Mouse (Mus musculus): ENCODE measurements at regions not wholly inside any gene's neighbourhood (a gene's known extent, or its start where the extent isn't known, plus 50 kb on each side); places are given as distances from the start of the nearest gene placed in this dataset.

DNA sequence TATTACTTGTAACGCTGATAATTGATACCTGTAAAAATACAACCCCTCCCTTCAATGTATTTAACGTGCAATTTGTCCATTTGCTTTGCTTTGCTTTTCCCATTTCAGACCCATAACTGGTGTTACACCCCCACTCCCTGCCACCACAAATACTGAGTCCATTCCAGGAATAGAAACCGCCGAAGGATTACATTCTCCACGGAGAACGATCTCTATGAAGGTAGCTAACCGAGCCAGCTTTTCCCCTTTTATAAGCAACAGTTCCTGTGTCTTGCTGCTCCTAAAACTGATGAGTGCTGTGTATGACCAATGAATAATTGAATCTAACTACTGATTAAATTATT is 450.9 kb upstream of the Ubash3b start:
- no peak for ATAC-seq (ENCODE audit: insufficient number of reproducible peaks, insufficient read depth, low FRiP score, low read depth)
- H3K27ac ChIP-seq (replicated peaks in 1 of 2; ENCODE audit: control insufficient read depth in 1 of 2, insufficient read depth in 1 of 2, low read depth in 2 of 2, low read length in 2 of 2) = peak overlapping the region in 1 of 2 experiments; percentile 43; a peak in 2 of 4 replicates
- peak overlapping the region; percentile 58 for H3K4me2 ChIP-seq (ENCODE audit: low read length)
- 20% methylated on average over 7 of the region's 7 CpGs for WGBS
- no peak overlapping the region; the same call in 1 of the 2 replicates for H3K9ac ChIP-seq (ENCODE audit: low read length)
- peaks cover 5 to 22% of the 10 kb centered on the region in 2 experiments for H3K4me1 ChIP-seq (ENCODE audit: control insufficient read depth in 2 of 2, insufficient read depth in 2 of 2, low read length in 2 of 2)
- no peaks in the 10 kb centered on the region for H3K9me3 ChIP-seq (ENCODE audit: control insufficient read depth, low read length)
- no peaks in the 10 kb centered on the region for H3K27me3 ChIP-seq (ENCODE audit: control insufficient read depth, insufficient read depth, low read length)
- peak overlapping the region in 1 of 2 experiments; percentile 13; a peak in 1 of 4 replicates for H3K4me3 ChIP-seq (ENCODE audit: control insufficient read depth in 1 of 2, insufficient read depth in 1 of 2, low read depth in 1 of 2, low read length in 2 of 2)
- H3K36me3 ChIP-seq (ENCODE audit: control insufficient read depth, insufficient read depth, low read length) = no peaks in the 10 kb centered on the region

DNA sequence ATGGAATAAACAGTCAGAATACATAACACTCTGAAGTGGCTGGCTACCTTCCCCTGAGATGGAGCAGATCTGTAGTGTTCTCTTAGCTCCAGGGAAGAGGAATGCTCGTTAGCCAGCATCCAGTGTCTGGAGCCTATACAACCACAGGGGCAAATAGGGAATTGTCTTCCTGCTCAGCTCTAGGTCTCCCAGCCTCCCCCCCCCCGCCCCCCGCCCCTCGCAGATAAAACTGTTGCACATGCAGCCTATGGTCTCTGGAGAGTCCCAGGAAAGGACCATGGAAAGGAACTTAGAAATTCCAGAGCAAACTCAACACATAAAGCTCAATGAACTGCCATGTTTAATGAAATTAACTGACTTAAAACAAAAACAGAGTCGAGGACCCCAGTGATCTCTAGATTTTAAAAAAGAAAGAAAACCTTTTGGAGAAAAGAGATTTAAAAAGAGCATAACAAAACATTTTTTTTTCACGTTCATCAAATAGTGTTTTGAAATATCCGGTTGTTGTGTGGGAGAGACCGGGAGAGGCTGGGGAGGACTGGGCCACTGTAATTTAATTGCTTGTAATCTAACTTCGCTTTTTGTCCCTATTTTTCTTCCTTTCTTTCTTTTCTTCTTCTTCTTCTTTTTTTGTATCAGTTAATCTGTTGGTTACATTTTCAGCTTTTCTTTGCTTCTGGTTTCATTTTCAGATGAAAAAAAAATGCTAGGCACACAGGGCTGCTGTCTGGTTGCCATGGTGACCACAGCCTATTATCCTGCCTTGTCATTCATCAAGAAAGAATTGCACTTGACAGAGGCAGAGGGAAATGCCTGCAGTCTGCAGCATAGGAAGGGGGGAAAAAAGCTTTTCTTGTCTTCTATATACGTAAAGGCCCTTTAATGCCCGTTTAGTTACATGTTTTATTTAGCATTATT is 450.3 kb upstream of the Ubash3b start:
- H3K36me3 ChIP-seq (ENCODE audit: control insufficient read depth, insufficient read depth, low read length) = no peaks in the 10 kb centered on the region
- no peak overlapping the region for H3K9ac ChIP-seq (ENCODE audit: low read length)
- no peaks in the 10 kb centered on the region for H3K9me3 ChIP-seq (ENCODE audit: control insufficient read depth, low read length)
- peak overlapping the region in 1 of 2 experiments; percentile 13; a peak in 1 of 4 replicates for H3K4me3 ChIP-seq (ENCODE audit: control insufficient read depth in 1 of 2, insufficient read depth in 1 of 2, low read depth in 1 of 2, low read length in 2 of 2)
- peak overlapping the region; percentile 58 for H3K4me2 ChIP-seq (ENCODE audit: low read length)
- 35% methylated on average over 11 of the region's 11 CpGs for WGBS
- no peak for ATAC-seq (ENCODE audit: insufficient number of reproducible peaks, insufficient read depth, low FRiP score, low read depth)
- peak overlapping the region; percentile 43 to 46; a peak in 3 of 4 replicates for H3K27ac ChIP-seq (replicated peaks in 1 of 2; ENCODE audit: control insufficient read depth in 1 of 2, insufficient read depth in 1 of 2, low read depth in 2 of 2, low read length in 2 of 2)
- H3K4me1 ChIP-seq (ENCODE audit: control insufficient read depth in 2 of 2, insufficient read depth in 2 of 2, low read length in 2 of 2) = peaks cover 5 to 22% of the 10 kb centered on the region in 2 experiments
- no peaks in the 10 kb centered on the region for H3K27me3 ChIP-seq (ENCODE audit: control insufficient read depth, insufficient read depth, low read length)

DNA sequence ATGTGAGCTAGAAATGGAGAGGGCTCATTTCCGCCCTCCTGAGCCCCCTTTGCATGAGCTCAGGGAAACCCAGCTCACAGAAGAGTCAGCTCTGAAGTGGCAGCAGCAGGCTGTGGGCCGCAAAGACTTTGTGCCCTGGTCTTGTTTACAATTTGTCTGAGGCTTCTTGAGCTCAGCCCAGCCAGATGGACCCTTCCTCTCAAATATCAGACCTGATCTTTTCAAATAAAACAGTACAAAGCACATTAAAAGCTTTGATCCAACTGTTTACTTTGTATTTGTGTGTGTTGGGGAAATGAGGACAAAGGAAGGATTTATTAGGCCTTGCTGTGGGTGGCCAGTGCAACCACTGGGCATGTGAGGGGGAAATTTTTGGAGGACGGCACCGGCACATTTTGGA is 448.9 kb upstream of the Ubash3b start:
- Histone ChIP-seq H3K9ac (ENCODE audit: low read length) (no peak overlapping the region), H3K27me3 (ENCODE audit: control insufficient read depth, insufficient read depth, low read length) (no peaks in the 10 kb centered on the region), H3K4me3 (ENCODE audit: control insufficient read depth in 1 of 2, insufficient read depth in 1 of 2, low read depth in 1 of 2, low read length in 2 of 2) (no peak overlapping the region), H3K4me2 (ENCODE audit: low read length) (no peak overlapping the region), H3K36me3 (ENCODE audit: control insufficient read depth, insufficient read depth, low read length) (no peaks in the 10 kb centered on the region), H3K9me3 (ENCODE audit: control insufficient read depth, low read length) (no peaks in the 10 kb centered on the region), H3K4me1 (ENCODE audit: control insufficient read depth in 2 of 2, insufficient read depth in 2 of 2, low read length in 2 of 2) (peaks cover 5 to 22% of the 10 kb centered on the region in 2 experiments), H3K27ac (replicated peaks in 1 of 2; ENCODE audit: control insufficient read depth in 1 of 2, insufficient read depth in 1 of 2, low read depth in 2 of 2, low read length in 2 of 2) (no peak overlapping the region)
- WGBS = 63% methylated on average over 4 of the region's 4 CpGs
- ATAC-seq (ENCODE audit: insufficient number of reproducible peaks, insufficient read depth, low FRiP score, low read depth) = no peak

DNA sequence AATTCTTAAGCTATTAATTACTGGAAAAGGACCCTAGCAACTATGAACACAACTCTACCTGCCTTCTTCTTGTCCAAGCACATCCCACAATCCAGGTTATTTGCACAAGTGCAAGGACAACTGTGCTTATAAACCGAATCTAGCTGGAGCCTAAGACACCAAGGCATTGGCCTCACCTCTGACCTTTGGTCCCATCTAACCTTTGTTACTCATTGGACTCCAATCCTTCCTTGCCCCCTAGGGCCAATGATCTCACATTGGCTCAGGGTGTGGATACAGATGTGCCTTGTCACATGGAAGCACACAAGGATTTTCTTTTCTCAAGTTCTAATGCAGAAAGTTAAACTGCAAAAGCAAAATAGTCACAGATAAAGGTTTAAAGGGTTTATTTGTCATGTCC is 444.6 kb upstream of the Ubash3b start:
- Histone ChIP-seq H3K36me3 (ENCODE audit: control insufficient read depth, insufficient read depth, low read length) (no peaks in the 10 kb centered on the region), H3K27me3 (ENCODE audit: control insufficient read depth, insufficient read depth, low read length) (no peaks in the 10 kb centered on the region), H3K4me3 (ENCODE audit: control insufficient read depth in 1 of 2, insufficient read depth in 1 of 2, low read depth in 1 of 2, low read length in 2 of 2) (no peak overlapping the region), H3K4me1 (ENCODE audit: control insufficient read depth in 2 of 2, insufficient read depth in 2 of 2, low read length in 2 of 2) (peaks cover 0 to 3% of the 10 kb centered on the region in 2 experiments; a peak in 2 of 4 replicates), H3K4me2 (ENCODE audit: low read length) (no peak overlapping the region), H3K9me3 (ENCODE audit: control insufficient read depth, low read length) (no peaks in the 10 kb centered on the region), H3K9ac (ENCODE audit: low read length) (no peak overlapping the region), H3K27ac (replicated peaks in 1 of 2; ENCODE audit: control insufficient read depth in 1 of 2, insufficient read depth in 1 of 2, low read depth in 2 of 2, low read length in 2 of 2) (no peak overlapping the region)
- WGBS = 96% methylated on average over 1 of the region's 1 CpGs
- ATAC-seq (ENCODE audit: insufficient number of reproducible peaks, insufficient read depth, low FRiP score, low read depth) = no peak

DNA sequence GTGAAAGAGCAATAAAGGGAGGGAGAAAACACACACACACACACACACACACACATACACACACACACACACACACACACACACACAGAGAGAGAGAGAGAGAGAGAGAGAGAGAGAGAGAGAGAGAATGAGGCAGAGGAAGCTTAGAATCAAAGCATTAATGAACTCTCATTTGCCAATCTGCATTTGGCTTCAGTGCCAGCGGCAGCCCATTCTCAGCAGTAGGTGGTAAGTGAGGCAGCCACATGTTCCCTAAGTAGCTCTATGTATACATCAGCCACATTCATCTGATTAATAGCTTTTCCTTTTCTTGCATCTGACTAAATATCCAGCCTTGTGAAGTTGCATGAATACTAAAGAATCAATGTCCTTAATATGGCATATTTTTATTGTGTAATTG is 443.4 kb upstream of the Ubash3b start:
- no peak overlapping the region for H3K27ac ChIP-seq (replicated peaks in 1 of 2; ENCODE audit: control insufficient read depth in 1 of 2, insufficient read depth in 1 of 2, low read depth in 2 of 2, low read length in 2 of 2)
- 57% methylated on average over 1 of the region's 1 CpGs for WGBS
- H3K4me2 ChIP-seq (ENCODE audit: low read length) = no peak overlapping the region
- peaks cover 6 to 8% of the 10 kb centered on the region in 2 experiments; a peak in 3 of 4 replicates for H3K4me1 ChIP-seq (ENCODE audit: control insufficient read depth in 2 of 2, insufficient read depth in 2 of 2, low read length in 2 of 2)
- no peak overlapping the region for H3K9ac ChIP-seq (ENCODE audit: low read length)
- no peaks in the 10 kb centered on the region for H3K27me3 ChIP-seq (ENCODE audit: control insufficient read depth, insufficient read depth, low read length)
- no peaks in the 10 kb centered on the region for H3K36me3 ChIP-seq (ENCODE audit: control insufficient read depth, insufficient read depth, low read length)
- ATAC-seq (ENCODE audit: insufficient number of reproducible peaks, insufficient read depth, low FRiP score, low read depth) = no peak
- H3K9me3 ChIP-seq (ENCODE audit: control insufficient read depth, low read length) = no peaks in the 10 kb centered on the region
- H3K4me3 ChIP-seq (ENCODE audit: control insufficient read depth in 1 of 2, insufficient read depth in 1 of 2, low read depth in 1 of 2, low read length in 2 of 2) = no peak overlapping the region

DNA sequence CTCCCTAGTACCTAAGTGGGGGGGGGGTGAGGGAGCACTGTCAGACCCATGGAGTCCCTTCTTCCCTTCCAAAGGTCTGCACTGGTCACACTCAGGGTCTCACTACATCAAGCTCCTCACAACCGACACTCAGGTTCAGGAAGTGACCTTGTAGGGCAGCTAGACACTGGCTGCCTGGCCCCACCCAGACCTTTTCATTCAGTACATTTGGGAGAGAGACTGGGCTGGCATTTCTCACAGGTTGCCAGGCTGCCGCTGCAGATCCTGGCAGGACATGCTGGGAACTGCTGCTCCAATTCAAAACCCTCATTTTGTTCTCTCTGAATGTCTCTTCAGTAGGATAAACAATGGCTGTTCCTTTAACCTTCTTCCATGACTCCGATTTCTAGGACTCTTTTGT is 439.3 kb upstream of the Ubash3b start:
- peaks cover 11 to 24% of the 10 kb centered on the region in 2 experiments for H3K4me1 ChIP-seq (ENCODE audit: control insufficient read depth in 2 of 2, insufficient read depth in 2 of 2, low read length in 2 of 2)
- H3K27ac ChIP-seq (replicated peaks in 1 of 2; ENCODE audit: control insufficient read depth in 1 of 2, insufficient read depth in 1 of 2, low read depth in 2 of 2, low read length in 2 of 2) = no peak overlapping the region
- H3K9me3 ChIP-seq (ENCODE audit: control insufficient read depth, low read length) = no peaks in the 10 kb centered on the region
- no peaks in the 10 kb centered on the region for H3K36me3 ChIP-seq (ENCODE audit: control insufficient read depth, insufficient read depth, low read length)
- WGBS = 42% methylated on average over 3 of the region's 3 CpGs
- no peaks in the 10 kb centered on the region for H3K27me3 ChIP-seq (ENCODE audit: control insufficient read depth, insufficient read depth, low read length)
- no peak overlapping the region for H3K4me3 ChIP-seq (ENCODE audit: control insufficient read depth in 1 of 2, insufficient read depth in 1 of 2, low read depth in 1 of 2, low read length in 2 of 2)
- H3K9ac ChIP-seq (ENCODE audit: low read length) = no peak overlapping the region
- H3K4me2 ChIP-seq (ENCODE audit: low read length) = no peak overlapping the region
- no peak for ATAC-seq (ENCODE audit: insufficient number of reproducible peaks, insufficient read depth, low FRiP score, low read depth)

DNA sequence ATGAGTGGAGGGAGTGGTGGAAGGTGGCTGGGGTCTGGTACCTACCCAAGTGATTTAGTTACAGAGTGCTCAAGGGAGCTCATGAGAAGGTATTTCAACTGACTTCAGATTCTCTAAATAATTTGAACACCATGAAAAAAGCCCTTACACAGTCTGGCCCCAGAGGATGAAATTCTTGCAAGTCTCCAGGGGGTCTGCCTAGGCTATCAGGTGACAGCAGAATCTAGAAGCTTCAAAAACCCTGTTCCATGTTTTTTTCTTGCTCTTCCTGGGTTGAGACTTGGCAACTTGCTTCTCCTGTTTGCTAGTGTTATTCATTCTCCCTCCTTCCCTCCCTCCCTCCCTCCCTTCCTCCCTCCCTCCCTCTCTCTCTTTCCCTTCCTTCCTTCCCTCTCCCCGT is 438.4 kb upstream of the Ubash3b start:
- Histone ChIP-seq H3K4me3 (ENCODE audit: control insufficient read depth in 1 of 2, insufficient read depth in 1 of 2, low read depth in 1 of 2, low read length in 2 of 2) (no peak overlapping the region), H3K4me2 (ENCODE audit: low read length) (no peak overlapping the region), H3K9ac (ENCODE audit: low read length) (no peak overlapping the region), H3K36me3 (ENCODE audit: control insufficient read depth, insufficient read depth, low read length) (no peaks in the 10 kb centered on the region), H3K27ac (replicated peaks in 1 of 2; ENCODE audit: control insufficient read depth in 1 of 2, insufficient read depth in 1 of 2, low read depth in 2 of 2, low read length in 2 of 2) (no peak overlapping the region), H3K4me1 (ENCODE audit: control insufficient read depth in 2 of 2, insufficient read depth in 2 of 2, low read length in 2 of 2) (peaks cover 14 to 31% of the 10 kb centered on the region in 2 experiments), H3K9me3 (ENCODE audit: control insufficient read depth, low read length) (no peaks in the 10 kb centered on the region), H3K27me3 (ENCODE audit: control insufficient read depth, insufficient read depth, low read length) (no peaks in the 10 kb centered on the region)
- ATAC-seq (ENCODE audit: insufficient number of reproducible peaks, insufficient read depth, low FRiP score, low read depth) = no peak
- 50% methylated on average over 1 of the region's 1 CpGs for WGBS

Data from heart, embryonic 14.5 days (tissue).